Mouse (Mus musculus) spleen, postnatal 10 days (tissue): ENCODE results near the gene Klkb1.

Experiments used
- DNase-seq, 2 experiments: peaks; one replicate each; pipeline ENCODE4 v3.0.0; 2021 to 2022; ENCODE audit warnings: low spot score in 2 of 2

Gene Klkb1

GRCm38 (mm10) chr8:45268485-45268884, 26.2 kb downstream of the Klkb1 start:
- DNase-seq = no peak

GRCm38 (mm10) chr8:45267611-45268391, 26.9 kb downstream of the Klkb1 start:
- no peak for DNase-seq

- no peak for DNase-seq
Observed at GRCm38 (mm10) chr8:45266993-45267392, 27.7 kb downstream of the Klkb1 start.

- DNase-seq = no peak
Observed at GRCm38 (mm10) chr8:45264918-45265317, 29.7 kb downstream of the Klkb1 start.

- no peak for DNase-seq
Observed at GRCm38 (mm10) chr8:45262851-45263250, 31.8 kb downstream of the Klkb1 start.

GRCm38 (mm10) chr8:45261920-45262319, 32.7 kb downstream of the Klkb1 start, which contains the start of gene F11:
F11 (minus strand) TSS chr8:45262031.
- no peak for DNase-seq

GRCm38 (mm10) chr8:45258421-45258820, 36.2 kb downstream of the Klkb1 start:
- no peak for DNase-seq

- DNase-seq = no peak
Observed at GRCm38 (mm10) chr8:45255040-45255439, 39.6 kb downstream of the Klkb1 start.

GRCm38 (mm10) chr8:45254194-45254842, 40.3 kb downstream of the Klkb1 start:
- no peak for DNase-seq

- DNase-seq = no peak
Observed at GRCm38 (mm10) chr8:45253586-45253985, 41.1 kb downstream of the Klkb1 start.

- DNase-seq = no peak
Observed at GRCm38 (mm10) chr8:45253111-45253510, 41.5 kb downstream of the Klkb1 start.

- DNase-seq = no peak
Observed at GRCm38 (mm10) chr8:45246307-45246706, 48.4 kb downstream of the Klkb1 start.

GRCm38 (mm10) chr8:45239363-45239762, 55.3 kb downstream of the Klkb1 start:
- no peak for DNase-seq

- no peak for DNase-seq
Observed at GRCm38 (mm10) chr8:45238282-45238681, 56.4 kb downstream of the Klkb1 start.

GRCm38 (mm10) chr8:45236164-45236912, 58.3 kb downstream of the Klkb1 start:
- peak in 1 of 2 experiments; percentile 19 for DNase-seq

GRCm38 (mm10) chr8:45235228-45235627, 59.4 kb downstream of the Klkb1 start:
- no peak for DNase-seq

- DNase-seq = no peak
Observed at GRCm38 (mm10) chr8:45233256-45233655, 61.4 kb downstream of the Klkb1 start.
